Mouse (Mus musculus): ENCODE measurements at regions not wholly inside any gene's neighbourhood (a gene's known extent, or its start where the extent isn't known, plus 50 kb on each side); places are given as distances from the start of the nearest gene placed in this dataset.

- DNase-seq (ENCODE audit: extremely low read depth, low read depth, low spot score) = no peak
Observed at GRCm38 (mm10) chr14:102663240-102663639, 319.2 kb downstream of the Kctd12 start.

GRCm38 (mm10) chr14:102660351-102660750, 322.1 kb downstream of the Kctd12 start:
- DNase-seq (ENCODE audit: extremely low read depth, low read depth, low spot score) = no peak

GRCm38 (mm10) chr14:102656235-102656634, 326.2 kb downstream of the Kctd12 start:
- DNase-seq (ENCODE audit: extremely low read depth, low read depth, low spot score) = no peak

- DNase-seq (ENCODE audit: extremely low read depth, low read depth, low spot score) = no peak
Observed at GRCm38 (mm10) chr14:102629601-102630000, 352.8 kb downstream of the Kctd12 start.

- DNase-seq (ENCODE audit: extremely low read depth, low read depth, low spot score) = no peak
Observed at GRCm38 (mm10) chr14:102621546-102621945, 360.9 kb downstream of the Kctd12 start.

- DNase-seq (ENCODE audit: extremely low read depth, low read depth, low spot score) = no peak
Observed at GRCm38 (mm10) chr14:102619056-102619455, 363.4 kb downstream of the Kctd12 start.

- no peak for DNase-seq (ENCODE audit: extremely low read depth, low read depth, low spot score)
Observed at GRCm38 (mm10) chr14:102615588-102616309, 366.7 kb downstream of the Kctd12 start.

GRCm38 (mm10) chr14:102606055-102606454, 376.4 kb downstream of the Kctd12 start:
- no peak for DNase-seq (ENCODE audit: extremely low read depth, low read depth, low spot score)

GRCm38 (mm10) chr14:102594850-102595249, 387.6 kb downstream of the Kctd12 start:
- DNase-seq (ENCODE audit: extremely low read depth, low read depth, low spot score) = no peak

GRCm38 (mm10) chr14:102553781-102554180, 428.7 kb downstream of the Kctd12 start:
- DNase-seq (ENCODE audit: extremely low read depth, low read depth, low spot score) = no peak

- no peak for DNase-seq (ENCODE audit: extremely low read depth, low read depth, low spot score)
Observed at GRCm38 (mm10) chr14:102552598-102552997, 429.8 kb downstream of the Kctd12 start.

GRCm38 (mm10) chr14:102524894-102525577, 457.4 kb downstream of the Kctd12 start:
- DNase-seq (ENCODE audit: extremely low read depth, low read depth, low spot score) = no peak

GRCm38 (mm10) chr14:102516765-102517164, 465.7 kb downstream of the Kctd12 start:
- no peak for DNase-seq (ENCODE audit: extremely low read depth, low read depth, low spot score)

- no peak for DNase-seq (ENCODE audit: extremely low read depth, low read depth, low spot score)
Observed at GRCm38 (mm10) chr14:102514527-102514926, 467.9 kb downstream of the Kctd12 start.

- no peak for DNase-seq (ENCODE audit: extremely low read depth, low read depth, low spot score)
Observed at GRCm38 (mm10) chr14:102512651-102513050, 469.8 kb downstream of the Kctd12 start.

- DNase-seq (ENCODE audit: extremely low read depth, low read depth, low spot score) = no peak
Observed at GRCm38 (mm10) chr14:102511691-102512383, 470.6 kb downstream of the Kctd12 start.

- no peak for DNase-seq (ENCODE audit: extremely low read depth, low read depth, low spot score)
Observed at GRCm38 (mm10) chr14:102510387-102510786, 472.1 kb downstream of the Kctd12 start.

GRCm38 (mm10) chr14:102505696-102506321, 476.6 kb downstream of the Kctd12 start:
- DNase-seq (ENCODE audit: extremely low read depth, low read depth, low spot score) = no peak

- DNase-seq (ENCODE audit: extremely low read depth, low read depth, low spot score) = no peak
Observed at GRCm38 (mm10) chr14:102497179-102497578, 485.3 kb downstream of the Kctd12 start.

GRCm38 (mm10) chr14:102492376-102492775, 490.1 kb downstream of the Kctd12 start:
- DNase-seq (ENCODE audit: extremely low read depth, low read depth, low spot score) = no peak

GRCm38 (mm10) chr14:102491205-102491604, 491.2 kb downstream of the Kctd12 start:
- DNase-seq (ENCODE audit: extremely low read depth, low read depth, low spot score) = no peak

Measured in fat pad, adult 2 months (tissue).